Mouse (Mus musculus): Measurements from ENCODE around the gene Gm45015. TPM values are rescaled to one million over a fixed set of nuclear protein-coding genes. Genes with fewer than 3 reads are reported as not detected.

Gm45015 gene
- total RNA-seq, 2 experiments from 2014 or later: not detected

Other genes starting within 250 kb of the Gm45015 start
- 1.2 and 4.0 TPM in 2 replicates for gene Xlr3a, start 239.7 kb downstream of the Gm45015 start, total RNA-seq (2014; fragmentation: Nextera tagmentation)
- 15.0 TPM in 1 of 2 replicates, not detected in the other for gene Xlr3a, start 239.7 kb downstream of the Gm45015 start, total RNA-seq (2017)
- gene Gm14685, start 219.8 kb downstream of the Gm45015 start, total RNA-seq (2014; fragmentation: Nextera tagmentation): not detected in 2 replicates
- gene Gm14685, start 219.8 kb downstream of the Gm45015 start, total RNA-seq (2017): not detected in 2 replicates
- not detected in 2 replicates for gene Xlr5b, start 188.0 kb downstream of the Gm45015 start, total RNA-seq (2014; fragmentation: Nextera tagmentation)
- gene Xlr5b, start 188.0 kb downstream of the Gm45015 start, total RNA-seq (2017): not detected in 2 replicates
- gene DXBay18, start 187.4 kb downstream of the Gm45015 start, total RNA-seq (2014; fragmentation: Nextera tagmentation): not detected in 2 replicates
- not detected in 2 replicates for gene DXBay18, start 187.4 kb downstream of the Gm45015 start, total RNA-seq (2017)
- gene Spin2d, start 159.9 kb downstream of the Gm45015 start, total RNA-seq (2014; fragmentation: Nextera tagmentation): not detected in 2 replicates
- not detected in 2 replicates for gene Spin2d, start 159.9 kb downstream of the Gm45015 start, total RNA-seq (2017)
- gene Xlr3b, start 144.6 kb downstream of the Gm45015 start, total RNA-seq (2014; fragmentation: Nextera tagmentation): 4.8 and 10.8 TPM in 2 replicates
- gene Xlr3b, start 144.6 kb downstream of the Gm45015 start, total RNA-seq (2017): 4.2 and 4.4 TPM in 2 replicates
- gene Xlr4b, start 122.5 kb downstream of the Gm45015 start, total RNA-seq (2014; fragmentation: Nextera tagmentation): 41.2 TPM in 2 replicates
- 23.1 and 29.2 TPM in 2 replicates for gene Xlr4b, start 122.5 kb downstream of the Gm45015 start, total RNA-seq (2017)
- gene F8a, start 108.5 kb downstream of the Gm45015 start, total RNA-seq (2014; fragmentation: Nextera tagmentation): 2.6 and 2.8 TPM in 2 replicates
- 2.4 and 2.6 TPM in 2 replicates for gene F8a, start 108.5 kb downstream of the Gm45015 start, total RNA-seq (2017)
- gene Xlr4c, start 93.7 kb downstream of the Gm45015 start, total RNA-seq (2014; fragmentation: Nextera tagmentation): 5.5 and 10.5 TPM in 2 replicates
- gene Xlr4c, start 93.7 kb downstream of the Gm45015 start, total RNA-seq (2017): 24.6 and 34.2 TPM in 2 replicates
- gene Xlr3c, start 71.5 kb downstream of the Gm45015 start, total RNA-seq (2014; fragmentation: Nextera tagmentation): not detected in 2 replicates
- gene Xlr3c, start 71.5 kb downstream of the Gm45015 start, total RNA-seq (2017): 0.69 TPM in 1 of 2 replicates, not detected in the other
- gene Xlr5a, start 43.9 kb downstream of the Gm45015 start, total RNA-seq (2014; fragmentation: Nextera tagmentation): not detected in 2 replicates
- not detected in 2 replicates for gene Xlr5a, start 43.9 kb downstream of the Gm45015 start, total RNA-seq (2017)
- not detected in 2 replicates for gene Xlr5c, start 43.9 kb downstream of the Gm45015 start, total RNA-seq (2014; fragmentation: Nextera tagmentation)
- not detected in 2 replicates for gene Xlr5c, start 43.9 kb downstream of the Gm45015 start, total RNA-seq (2017)
- 3.1 and 6.7 TPM in 2 replicates for gene Zfp275, start 5.8 kb upstream of the Gm45015 start, total RNA-seq (2014; fragmentation: Nextera tagmentation)
- 1.8 and 2.5 TPM in 2 replicates for gene Zfp275, start 5.8 kb upstream of the Gm45015 start, total RNA-seq (2017)
- not detected in 2 replicates for gene Gm18336, start 61.9 kb upstream of the Gm45015 start, total RNA-seq (2014; fragmentation: Nextera tagmentation)
- not detected in 2 replicates for gene Gm18336, start 61.9 kb upstream of the Gm45015 start, total RNA-seq (2017)
- 0.04 TPM in 1 of 2 replicates, not detected in the other for gene Zfp92, start 74.3 kb upstream of the Gm45015 start, total RNA-seq (2014; fragmentation: Nextera tagmentation)
- gene Zfp92, start 74.3 kb upstream of the Gm45015 start, total RNA-seq (2017): not detected in 2 replicates
- not detected in 2 replicates for gene Trex2, start 98.5 kb upstream of the Gm45015 start, total RNA-seq (2014; fragmentation: Nextera tagmentation)
- not detected in 2 replicates for gene Trex2, start 98.5 kb upstream of the Gm45015 start, total RNA-seq (2017)
- gene Haus7, start 122.2 kb upstream of the Gm45015 start, total RNA-seq (2014; fragmentation: Nextera tagmentation): 37.5 and 56.0 TPM in 2 replicates
- 81.1 and 85.6 TPM in 2 replicates for gene Haus7, start 122.2 kb upstream of the Gm45015 start, total RNA-seq (2017)
- 5.3 TPM in 1 of 2 replicates, not detected in the other for gene Bgn, start 146.8 kb upstream of the Gm45015 start, total RNA-seq (2014; fragmentation: Nextera tagmentation)
- 0.50 and 2.4 TPM in 2 replicates for gene Bgn, start 146.8 kb upstream of the Gm45015 start, total RNA-seq (2017)
- gene Atp2b3, start 166.2 kb upstream of the Gm45015 start, total RNA-seq (2014; fragmentation: Nextera tagmentation): not detected in 2 replicates
- not detected in 2 replicates for gene Atp2b3, start 166.2 kb upstream of the Gm45015 start, total RNA-seq (2017)